Mouse (Mus musculus): ENCODE results near the gene Atp1a1.

Atp1a1 gene

DNA sequence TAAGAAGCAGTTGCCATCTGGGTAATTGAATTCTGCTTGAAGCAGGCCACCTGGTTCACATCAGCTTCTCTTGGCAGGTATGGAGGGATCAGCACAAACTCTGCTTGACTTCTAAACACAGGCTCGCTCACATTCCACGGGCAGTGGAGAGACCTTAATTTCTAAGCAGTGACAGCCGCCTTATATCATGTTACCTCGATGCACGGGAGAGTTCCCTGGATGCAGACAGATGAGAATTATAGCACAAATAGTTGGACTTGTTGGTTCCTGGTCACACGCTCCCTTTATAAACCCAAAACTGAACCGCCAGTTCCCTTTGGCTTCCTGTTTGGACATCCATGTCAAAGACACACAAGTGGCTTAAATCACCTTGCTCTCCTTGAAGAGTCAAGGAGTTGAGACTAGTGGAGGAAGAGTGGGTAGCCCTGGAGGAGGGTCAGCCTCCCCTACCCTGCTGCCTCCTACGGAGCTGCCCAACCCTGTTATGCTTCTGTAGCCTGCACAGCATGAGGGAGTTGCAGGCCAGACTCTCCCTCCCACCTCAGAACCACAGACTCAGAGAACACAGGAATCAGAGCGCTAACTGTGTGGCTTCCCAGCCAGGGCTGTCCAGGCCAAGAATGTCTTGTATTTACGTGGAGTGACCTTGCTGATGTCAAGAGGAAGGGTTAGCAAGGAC, 7.5 kb upstream of the Atp1a1 start:
- DNase-seq (ENCODE audit: extremely low read depth, low read depth, low spot score): no peak

DNA sequence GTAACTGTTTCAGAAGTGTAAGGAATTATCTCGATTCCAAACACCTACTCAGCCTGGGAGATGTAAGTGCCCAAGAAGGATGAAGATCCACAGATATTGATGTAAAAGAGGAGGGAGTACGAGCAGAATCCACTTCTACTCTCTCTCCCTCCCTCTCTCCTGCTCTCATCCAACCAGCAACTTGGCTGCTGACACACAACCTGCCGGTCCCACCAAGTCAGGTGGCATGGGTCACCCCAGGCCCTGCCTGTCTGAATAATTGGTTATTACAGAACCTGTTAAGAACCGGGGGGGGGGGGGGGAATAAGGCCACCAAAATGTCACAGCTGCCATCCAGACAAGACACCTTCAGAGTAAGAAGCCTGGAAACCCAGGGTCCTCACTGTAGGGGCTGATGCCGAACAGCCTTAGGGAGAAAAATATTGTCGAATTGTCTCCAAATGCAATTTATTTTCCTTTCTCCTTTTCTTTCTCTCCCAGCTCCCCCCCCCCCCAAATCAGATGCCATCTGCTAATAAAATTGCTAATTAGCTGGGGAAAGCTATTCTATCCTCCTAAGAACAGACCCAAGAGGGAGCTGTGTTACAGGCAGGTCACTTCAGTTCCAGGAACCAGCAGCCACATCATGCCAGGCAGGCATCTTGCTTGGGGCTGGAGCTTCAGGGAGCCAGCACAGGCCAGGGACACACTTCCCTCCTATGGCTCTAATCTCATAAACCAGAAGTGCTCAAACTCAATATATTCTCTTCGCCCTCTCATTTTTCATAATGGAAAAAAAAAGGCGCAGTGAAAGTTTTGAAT, 6.7 kb upstream of the Atp1a1 start:
- DNase-seq (ENCODE audit: extremely low read depth, low read depth, low spot score): no peak

DNA sequence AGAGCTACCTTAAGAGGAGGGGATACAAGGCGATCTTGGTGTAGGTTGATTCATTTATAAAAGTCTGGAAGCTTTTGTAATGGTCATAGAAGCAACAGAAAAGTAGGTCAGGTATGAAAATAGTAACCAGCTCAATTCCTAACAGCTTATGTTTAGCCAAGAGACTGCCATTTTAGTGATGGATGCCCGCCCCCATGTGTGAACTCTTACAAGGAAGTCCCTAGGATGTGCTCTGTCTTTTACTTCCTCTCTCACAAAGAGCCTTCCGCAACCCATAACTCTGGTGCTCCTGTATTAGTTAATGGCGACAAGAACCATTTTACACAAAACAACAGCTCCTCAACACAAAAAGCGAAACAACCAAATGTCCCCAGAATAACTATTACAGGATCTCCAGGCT, 4.8 kb upstream of the Atp1a1 start:
- no peak for DNase-seq (ENCODE audit: extremely low read depth, low read depth, low spot score)

DNA sequence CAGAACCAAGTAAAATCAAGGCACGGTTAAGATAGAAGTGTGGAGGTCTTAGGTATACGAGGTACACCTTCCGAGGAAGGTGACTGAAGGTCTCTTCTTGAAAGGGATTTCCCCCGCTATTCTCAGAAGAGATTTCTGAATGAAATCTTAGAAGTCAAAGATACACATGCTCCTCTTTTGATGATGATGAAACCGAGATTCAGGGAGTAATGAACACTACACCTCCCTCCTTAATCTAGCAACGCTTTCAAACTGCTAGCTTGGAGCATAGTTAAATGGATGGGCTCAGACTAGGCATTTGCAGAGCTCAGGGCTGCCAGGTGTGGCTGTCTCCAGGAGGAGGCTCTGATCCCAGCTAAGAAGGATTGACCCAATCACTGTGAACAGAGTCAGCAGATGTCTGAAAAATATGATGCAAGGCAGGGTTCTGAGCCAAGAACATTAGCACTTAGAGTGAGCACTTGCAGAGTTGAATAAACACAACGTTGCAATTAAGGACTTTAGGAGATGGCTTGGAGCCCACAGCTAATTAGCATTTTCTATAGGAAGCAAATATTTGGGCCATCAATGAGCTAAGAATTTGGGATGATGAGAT, 2.5 kb upstream of the Atp1a1 start:
- DNase-seq (ENCODE audit: extremely low read depth, low read depth, low spot score): peak; percentile 100

DNA sequence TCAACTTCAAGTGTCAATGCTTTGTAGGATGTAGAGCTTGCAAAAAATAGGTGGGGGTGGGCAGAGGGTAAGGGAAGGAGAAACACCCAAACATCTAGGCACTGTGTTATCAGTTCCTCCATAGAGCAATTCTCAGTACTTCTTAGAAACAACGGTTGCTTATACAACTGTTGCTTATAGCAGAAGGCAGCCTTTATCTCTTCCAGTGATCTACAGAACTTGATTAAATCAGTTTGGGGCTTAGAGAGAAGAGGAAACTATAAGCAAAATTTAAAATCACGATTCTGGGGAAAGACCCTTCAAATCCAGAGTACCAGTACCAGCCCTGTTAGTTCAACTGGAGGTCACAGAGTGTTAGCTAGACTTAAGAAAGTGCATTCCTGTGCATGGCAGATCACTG, 1.2 kb upstream of the Atp1a1 start:
- DNase-seq (ENCODE audit: extremely low read depth, low read depth, low spot score): no peak

DNA sequence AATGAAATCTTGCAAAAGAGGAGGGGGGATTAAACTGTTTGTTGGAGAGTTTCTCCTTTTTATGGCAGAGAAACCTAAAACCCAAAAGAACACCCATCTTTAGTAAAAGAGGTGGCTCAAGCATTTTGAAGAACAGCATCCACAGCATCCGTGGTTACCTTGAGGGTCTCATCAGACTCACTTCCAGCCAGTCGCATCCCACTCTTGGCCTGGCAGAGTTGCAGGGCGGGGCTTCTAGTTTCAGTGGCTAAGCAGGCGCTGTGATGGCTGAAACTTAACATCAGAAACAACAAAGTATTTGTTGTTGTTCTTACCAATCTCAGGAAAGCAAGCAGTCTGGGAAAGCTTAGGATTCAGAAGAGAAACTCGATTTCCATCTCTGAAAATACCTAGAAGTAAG, 807 bp upstream of the Atp1a1 start:
- no peak for DNase-seq (ENCODE audit: extremely low read depth, low read depth, low spot score)

DNA sequence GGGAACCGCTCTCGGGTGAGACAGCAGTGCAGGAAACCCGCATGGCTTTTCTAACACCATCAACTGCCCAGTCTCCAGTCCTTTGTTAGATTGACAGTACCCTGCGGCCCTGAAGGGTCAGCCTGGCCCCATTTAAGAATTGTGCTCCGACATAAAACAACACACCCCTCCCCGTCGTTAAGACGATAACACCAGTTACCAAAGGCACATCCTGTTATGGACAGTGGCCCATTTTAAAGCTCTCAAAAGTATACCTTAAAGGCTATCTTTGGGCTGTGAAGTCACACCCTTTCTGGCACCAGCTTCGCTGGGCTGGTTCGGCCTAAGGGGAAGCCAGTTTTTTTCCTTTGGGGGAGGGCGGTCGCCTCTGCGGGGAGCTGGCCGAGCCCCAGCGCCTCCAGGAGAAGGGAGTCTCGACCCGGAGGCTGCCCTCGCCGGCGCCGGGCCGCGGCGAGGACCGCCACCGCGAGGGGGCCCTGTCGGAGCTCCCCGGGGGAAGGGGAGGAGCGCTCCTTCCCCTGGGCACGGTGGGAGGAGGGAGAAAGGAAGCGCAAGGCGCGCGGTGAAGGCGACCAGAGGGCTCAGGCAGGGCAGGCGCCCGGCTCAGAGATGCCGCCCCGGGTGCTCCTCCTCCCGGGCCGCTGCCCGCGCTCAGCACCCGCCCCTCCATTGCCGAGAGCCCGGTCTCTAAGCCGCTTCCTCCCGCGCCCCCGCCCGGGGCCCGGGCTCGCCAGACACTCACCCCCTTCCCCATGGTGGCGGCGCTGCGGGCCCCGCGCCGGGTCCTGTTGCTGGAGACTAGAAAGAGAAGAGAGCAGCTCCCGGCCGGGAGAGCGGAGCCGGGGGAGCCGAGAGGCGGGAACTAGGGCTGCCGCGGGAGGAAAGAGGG, 579 bp downstream of the Atp1a1 start:
- DNase-seq (ENCODE audit: extremely low read depth, low read depth, low spot score): no peak

DNA sequence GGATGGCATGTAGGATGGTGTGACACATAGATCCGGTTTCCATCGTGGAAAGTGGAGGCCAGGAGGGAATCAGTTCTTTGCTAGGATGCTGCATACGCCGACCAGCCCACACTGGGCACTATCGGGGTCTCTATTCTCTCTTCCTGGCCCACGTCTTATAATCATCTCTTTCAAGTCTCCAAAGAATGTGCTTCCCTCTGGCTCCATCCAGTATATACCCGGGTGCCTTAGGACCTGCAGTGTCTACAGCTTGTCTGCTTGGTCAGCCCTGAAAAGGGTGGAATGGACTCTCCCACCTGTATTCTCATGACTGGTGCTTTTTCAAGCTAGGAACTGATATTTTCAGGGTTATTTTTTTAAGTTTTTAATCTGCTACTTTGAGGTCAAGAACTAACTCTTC, 1.3 kb downstream of the Atp1a1 start:
- DNase-seq (ENCODE audit: extremely low read depth, low read depth, low spot score): no peak

DNA sequence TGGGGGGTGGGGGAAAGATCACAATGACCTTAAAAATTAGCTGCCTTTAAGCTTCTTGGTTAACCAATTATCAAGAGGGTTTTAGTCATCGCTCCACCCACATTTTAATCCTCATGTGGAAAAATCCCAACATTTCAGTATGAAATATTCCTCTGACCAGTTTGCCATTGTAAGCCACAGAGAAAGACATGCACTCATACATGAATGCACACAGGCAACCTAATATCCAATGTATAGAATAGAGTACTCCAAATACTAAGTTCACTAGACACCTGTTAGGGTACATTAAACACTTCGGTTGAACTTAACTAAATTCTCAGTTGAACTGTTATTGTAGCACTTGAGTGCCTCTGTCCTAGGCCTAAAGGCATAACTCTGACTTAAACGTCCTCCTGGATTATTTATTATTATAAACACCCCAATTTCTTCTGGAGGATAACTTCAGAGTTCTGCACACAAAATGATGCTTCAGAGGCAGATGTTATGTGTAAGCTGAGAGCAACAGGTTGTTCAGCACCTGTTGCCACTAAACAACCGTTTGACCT, 1.9 kb downstream of the Atp1a1 start:
- DNase-seq (ENCODE audit: extremely low read depth, low read depth, low spot score): no peak

DNA sequence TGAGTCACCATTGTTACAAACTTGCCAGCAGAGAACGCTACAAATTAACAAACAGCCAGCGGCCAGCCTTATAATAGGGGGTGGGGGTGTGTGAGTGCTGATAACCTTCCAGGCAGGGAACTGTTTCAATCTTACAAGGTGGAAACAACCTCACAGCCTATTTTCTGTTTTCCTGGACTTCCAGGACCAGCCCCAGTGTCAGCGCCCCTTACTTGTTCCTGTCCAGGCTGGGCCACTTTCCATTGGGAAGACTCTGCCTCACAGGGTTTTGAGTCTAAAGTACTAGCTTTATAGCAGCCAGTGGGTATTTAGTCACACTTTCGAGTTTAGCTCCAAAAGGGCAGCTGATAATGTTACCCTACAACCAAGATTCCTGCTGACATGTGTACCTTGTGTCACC, 2.8 kb downstream of the Atp1a1 start:
- DNase-seq (ENCODE audit: extremely low read depth, low read depth, low spot score): no peak

DNA sequence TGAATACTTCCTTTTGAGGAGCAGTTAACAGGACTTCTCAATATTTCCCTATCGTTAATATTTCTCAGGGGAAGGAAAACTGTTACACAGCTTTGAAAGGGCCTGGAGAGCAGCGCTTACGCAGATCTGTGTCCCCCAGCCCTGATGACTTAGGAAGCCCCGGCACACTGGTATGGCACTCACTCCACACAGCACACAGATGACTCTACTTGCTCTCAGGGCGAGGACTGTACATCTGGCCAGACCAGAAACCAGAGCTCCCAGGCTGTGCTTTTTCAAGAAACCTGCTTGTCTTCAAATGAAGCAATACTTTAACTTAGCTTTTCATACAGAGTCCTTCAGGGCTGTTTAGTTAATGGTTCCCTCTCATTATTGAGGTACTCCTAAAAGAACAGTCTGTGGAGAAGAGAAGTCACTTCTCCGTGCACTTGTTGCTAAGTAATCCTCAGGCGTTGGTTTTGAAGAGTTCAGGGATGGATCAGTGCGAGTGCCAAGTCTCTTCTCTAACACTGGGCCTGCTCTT, 3.4 kb downstream of the Atp1a1 start:
- peak; percentile 55 for DNase-seq (ENCODE audit: extremely low read depth, low read depth, low spot score)

DNA sequence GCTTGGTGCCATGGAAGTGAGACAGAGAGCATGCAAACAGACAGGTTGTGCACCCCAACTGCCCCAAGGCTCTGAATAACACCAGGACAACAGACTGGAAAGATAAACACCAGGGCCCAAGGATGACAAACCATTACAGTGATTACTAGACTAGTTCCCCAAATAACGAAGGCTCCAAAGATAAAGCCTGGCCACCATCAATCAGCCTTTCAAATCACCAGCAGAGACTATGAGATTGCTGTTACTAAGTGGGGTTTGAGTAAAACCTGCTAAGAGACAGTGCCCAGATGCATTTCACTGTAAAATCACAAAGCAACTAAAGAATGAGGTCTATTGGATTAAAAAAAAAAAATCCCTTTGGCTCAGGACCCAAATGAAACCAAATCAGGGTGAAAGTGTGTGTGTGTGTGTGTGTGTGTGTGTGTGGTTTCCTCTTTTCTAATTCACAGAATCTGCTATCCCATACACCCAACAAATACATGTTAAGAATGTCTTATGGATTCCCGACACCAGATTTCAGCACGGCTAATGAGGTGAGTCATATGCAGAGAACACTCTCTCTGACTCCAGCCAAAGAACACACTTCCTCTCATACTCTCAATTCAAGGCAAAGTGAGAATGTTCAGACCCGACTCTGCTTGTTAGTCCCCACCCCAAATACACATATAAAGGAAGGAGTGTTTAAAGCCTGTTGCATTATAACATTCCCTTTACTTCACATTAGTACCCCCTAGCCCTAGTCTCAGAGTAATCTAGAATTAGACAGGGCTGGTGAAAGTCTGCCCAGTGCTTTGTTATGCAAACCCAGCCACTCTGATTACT, 4.4 kb downstream of the Atp1a1 start:
- no peak for DNase-seq (ENCODE audit: extremely low read depth, low read depth, low spot score)

DNA sequence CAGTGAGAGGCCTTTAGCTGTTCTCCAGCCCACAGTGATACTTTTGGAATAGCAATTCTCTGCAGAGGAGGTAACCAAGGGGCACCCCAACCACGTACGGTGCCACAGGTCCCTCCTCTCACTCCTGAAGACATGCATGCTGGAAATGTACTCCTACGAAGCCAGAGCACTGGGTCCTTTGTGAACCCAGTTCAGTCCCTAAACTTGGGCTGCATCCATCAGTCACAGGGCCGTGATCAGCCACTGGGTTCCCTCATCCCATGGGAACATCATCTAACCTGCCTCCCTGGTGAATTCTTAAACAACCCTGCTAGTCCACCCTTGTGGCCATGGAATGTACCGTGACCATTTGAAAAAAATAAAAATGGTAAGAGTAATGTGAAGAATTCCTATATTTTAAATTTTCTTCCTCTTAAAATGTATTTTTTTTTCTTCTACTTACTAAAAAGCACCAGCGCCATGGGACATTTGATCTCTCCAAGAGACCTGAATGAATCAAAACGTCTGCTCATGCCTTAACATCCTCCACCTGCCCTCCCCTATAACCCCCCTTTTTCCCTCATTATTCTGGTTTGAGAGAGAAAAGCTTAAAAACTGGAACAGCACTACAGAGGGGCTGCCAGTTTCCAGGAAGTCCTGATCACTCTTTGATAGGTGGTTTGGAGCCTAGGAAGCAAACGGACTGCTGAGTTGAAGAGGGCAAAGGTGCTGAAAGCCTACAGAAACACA, 5.1 kb downstream of the Atp1a1 start:
- DNase-seq (ENCODE audit: extremely low read depth, low read depth, low spot score): no peak

DNA sequence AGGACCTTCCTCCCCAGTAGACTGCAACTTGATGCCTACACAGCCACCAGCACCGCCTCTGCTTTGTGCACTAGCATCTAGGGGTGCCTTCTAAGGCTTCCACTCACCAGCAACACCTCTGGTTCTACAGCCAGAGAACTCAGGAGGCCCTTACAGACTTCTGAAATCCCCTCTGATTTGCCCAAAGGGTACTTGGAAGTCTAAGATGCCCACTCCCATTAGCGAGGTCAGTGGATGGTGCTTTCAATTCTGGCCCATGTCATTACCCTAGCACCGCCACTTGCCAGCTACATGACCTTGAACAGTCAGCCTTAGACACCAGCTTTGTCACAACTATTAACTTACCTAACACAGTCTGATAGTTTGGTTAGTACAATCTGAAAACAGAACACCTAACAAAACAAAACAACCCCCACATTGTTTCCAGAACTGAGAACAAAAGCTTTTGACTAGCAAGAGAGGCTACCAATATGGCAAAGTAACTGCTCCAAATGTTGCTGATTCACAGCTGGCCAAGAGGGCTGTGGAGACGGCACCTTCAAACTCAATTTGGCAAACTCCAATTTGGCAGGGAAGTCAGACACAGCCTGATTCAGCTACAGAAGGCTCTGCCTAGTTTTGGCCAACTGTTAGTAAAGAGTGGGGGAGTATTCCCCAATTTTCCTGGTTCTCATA, 6.1 kb downstream of the Atp1a1 start:
- DNase-seq (ENCODE audit: extremely low read depth, low read depth, low spot score): no peak

DNA sequence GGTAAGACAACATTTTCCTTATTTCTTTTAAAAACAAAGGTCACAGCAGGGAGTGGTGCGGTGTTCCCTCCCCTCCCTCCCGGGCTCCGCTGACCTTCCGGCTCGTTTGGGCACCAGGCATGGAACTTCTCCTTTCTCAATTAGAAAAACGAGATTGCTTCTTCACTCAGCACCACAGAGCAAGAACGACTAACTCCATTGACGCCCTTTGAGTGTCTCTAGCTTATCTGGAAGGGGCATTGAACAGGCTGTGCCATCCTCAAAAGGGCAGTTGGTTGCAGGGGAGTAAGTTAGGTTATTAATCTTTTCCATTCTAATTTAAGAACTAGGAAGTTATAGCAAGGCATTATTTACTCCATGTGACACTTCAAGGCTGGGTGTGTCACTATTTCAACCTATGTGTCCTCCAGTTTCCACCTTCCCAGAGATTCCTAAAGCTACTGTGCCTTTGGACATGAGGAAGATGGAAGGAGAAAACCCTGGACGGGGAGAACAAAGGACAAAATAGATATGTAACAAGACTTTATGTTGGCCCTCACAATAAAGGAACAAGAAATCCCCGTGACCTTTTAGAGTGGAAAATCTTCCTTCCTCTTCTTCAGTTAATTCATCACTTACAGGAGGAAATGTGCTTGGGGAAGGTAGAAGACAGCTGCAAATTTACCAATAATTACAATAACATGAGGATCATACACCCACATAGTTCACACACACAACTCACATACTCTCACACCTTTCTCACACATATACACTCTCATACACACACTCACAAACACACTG, 7.0 kb downstream of the Atp1a1 start:
- DNase-seq (ENCODE audit: extremely low read depth, low read depth, low spot score): no peak

DNA sequence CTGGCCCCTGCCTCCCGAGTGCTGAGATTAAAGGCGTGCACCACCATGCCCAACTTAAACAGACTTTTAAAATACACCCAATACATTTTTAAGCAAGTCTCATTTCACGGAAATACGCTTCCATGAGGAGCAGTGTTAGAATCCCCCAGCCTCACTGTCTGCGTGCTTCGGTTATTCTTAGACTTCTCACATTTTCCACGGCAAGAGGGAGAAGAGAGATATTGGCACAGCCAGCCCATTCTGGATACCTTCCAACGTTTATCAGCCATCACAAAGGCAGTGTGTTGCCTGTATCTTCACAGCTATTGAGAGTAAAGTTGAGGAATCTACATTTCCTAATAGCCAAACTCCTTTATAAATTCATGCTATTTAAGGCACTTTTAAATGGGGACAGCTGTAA, 7.8 kb downstream of the Atp1a1 start:
- no peak for DNase-seq (ENCODE audit: extremely low read depth, low read depth, low spot score)

DNA sequence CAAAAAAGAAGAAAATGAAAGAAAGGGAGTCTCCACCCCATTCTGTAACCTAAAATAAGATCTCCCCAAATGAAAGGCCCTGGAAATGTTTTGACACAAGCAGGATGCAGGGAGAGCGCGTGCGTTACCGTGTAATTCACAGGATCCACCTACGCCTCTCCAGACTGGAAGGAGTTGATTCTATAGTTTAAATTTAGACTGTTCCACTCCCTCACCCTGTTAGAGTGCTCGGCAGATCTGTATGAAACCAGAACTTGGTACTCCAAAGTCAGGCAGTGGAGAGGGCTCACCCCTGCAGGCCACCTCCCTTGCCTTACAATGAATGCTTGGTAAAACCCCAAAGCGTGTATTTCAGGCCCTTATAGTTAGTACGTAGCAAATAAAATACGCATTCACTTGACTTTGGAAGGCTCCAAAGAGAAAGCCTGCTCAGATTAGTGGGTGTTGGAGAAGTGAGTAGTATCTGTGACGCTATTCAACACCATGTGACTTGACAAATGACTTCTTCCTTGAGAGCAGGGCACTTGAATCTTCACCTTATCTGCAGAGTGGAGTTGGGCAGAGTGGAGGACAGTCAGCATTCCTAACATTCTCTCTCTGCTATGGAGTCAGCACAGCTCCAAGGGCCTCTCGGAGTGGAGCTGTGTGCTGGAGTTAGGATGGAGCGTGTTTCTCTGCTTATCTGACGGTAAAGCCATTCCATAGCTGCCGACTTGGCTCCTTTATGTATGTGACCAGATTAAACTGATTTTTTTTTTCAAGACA, 8.4 kb downstream of the Atp1a1 start:
- DNase-seq (ENCODE audit: extremely low read depth, low read depth, low spot score): no peak

Measured in fat pad, adult 2 months (tissue).